Mouse (Mus musculus): ENCODE data around the gene Ipo7. TPM values are rescaled to one million over a fixed set of nuclear protein-coding genes. Genes with fewer than 3 reads are reported as not detected.
"Not testable (repeated sequence)": the region's sequence is repeated elsewhere in the genome, so short reads cannot be mapped to it uniquely, and the experiment has no call there.

The Ipo7 gene
- polyA plus RNA-seq, 1 experiment, result 28.3 TPM

DNA sequence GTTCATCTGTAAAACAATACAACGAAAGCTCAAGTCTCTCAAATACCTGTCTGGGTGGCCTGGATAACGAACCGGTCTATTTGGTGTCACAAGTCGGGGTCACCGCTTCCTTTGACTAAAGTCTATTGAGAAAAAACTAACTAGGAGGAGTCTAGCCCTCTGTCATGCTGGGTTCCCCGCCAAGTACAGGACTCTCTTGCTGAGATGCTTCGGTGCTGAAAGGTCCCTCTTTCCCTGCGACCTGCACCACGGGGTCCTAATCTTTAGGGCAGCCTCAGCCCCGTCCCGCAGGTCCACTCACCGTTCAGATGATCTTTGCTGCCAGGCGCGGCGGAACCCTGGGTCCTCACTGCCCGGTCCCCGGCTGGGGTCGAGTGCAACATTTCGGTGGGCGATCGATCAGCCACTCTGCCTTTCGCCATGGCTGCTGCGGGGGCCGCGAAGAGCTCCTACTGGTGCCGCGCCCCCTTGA is 32.4 kb upstream of the Ipo7 start:
- Histone ChIP-seq H3K4me3 (peak overlapping the region; percentile 67), H3K36me3 (ENCODE audit: control insufficient read depth, insufficient read depth) (peaks cover 18% of the 10 kb centered on the region), H3K79me2 (ENCODE audit: control insufficient read depth, insufficient read depth) (peaks cover 25% of the 10 kb centered on the region), H3K27me3 (ENCODE audit: control insufficient read depth, insufficient read depth, insufficient read length) (no peaks in the 10 kb centered on the region), H3ac (ENCODE audit: control insufficient read depth, insufficient read length) (peak overlapping the region; percentile 88), H3K4me2 (ENCODE audit: low read depth) (peak overlapping the region; percentile 79)
- TF ChIP-seq TCF3 (IDR thresholded peaks at IDR 0.05; ENCODE audit: insufficient read length, low read depth) (no peak), E2F4 (IDR thresholded peaks at IDR 0.05; ENCODE audit: insufficient read depth) (no peak), MAX (IDR thresholded peaks at IDR 0.05; ENCODE audit: low read depth) (no peak), USF1 (IDR thresholded peaks at IDR 0.05; ENCODE audit: low read depth) (no peak), MYOD1 (IDR thresholded peaks at IDR 0.05; ENCODE audit: control insufficient read depth in 1 of 3, insufficient read length in 2 of 3, low read depth in 2 of 3) (no peak), CEBPB (IDR thresholded peaks at IDR 0.05; ENCODE audit: insufficient read depth, poor library complexity, severe bottlenecking) (no peak), POLR2A (IDR thresholded peaks at IDR 0.05; ENCODE audit: insufficient read length, low read depth) (no peak), POLR2AphosphoS2 (IDR thresholded peaks at IDR 0.05; ENCODE audit: insufficient read length, low read depth) (no peak), TCF12 (IDR thresholded peaks at IDR 0.05; ENCODE audit: insufficient read depth, poor library complexity, severe bottlenecking) (no peak), REST (IDR thresholded peaks at IDR 0.05; ENCODE audit: insufficient read depth, insufficient read length) (no peak), SRF (IDR thresholded peaks at IDR 0.05; ENCODE audit: control insufficient read depth, insufficient read length, low read depth) (no peak), MYOG (IDR thresholded peaks at IDR 0.05; ENCODE audit: control insufficient read depth in 1 of 3, insufficient read depth in 1 of 3, insufficient read length in 2 of 3, low read depth in 2 of 3) (no peak)

DNA sequence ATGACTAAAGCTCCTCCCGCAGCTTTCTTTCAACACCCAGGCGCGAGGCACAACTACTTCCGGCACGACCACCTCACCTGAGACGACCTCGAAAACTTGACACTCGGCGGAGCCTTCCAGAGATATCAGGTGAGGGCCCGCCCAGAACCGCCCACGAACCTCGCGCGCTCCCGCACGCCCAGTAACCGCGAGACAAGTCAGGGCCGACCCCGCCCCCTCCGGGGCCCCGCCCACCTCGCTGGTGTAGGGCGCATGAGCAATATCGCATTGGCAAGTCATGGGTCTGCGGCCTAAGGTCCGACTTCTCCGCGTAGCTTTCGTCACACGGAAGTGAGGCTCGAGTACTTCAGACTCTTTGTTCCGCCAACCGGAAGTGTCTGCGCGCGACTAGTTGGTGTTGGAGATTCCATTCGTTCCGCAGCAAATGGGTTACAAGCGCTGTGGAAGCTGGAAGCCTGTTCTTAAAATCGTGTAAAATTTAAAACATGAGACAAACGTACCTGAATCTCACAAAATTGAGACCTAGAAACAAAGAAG is 31.9 kb upstream of the Ipo7 start:
- TF ChIP-seq CEBPB (IDR thresholded peaks at IDR 0.05; ENCODE audit: insufficient read depth, poor library complexity, severe bottlenecking), result peak; percentile 44; the same call in 1 of the 2 replicates
- no peak for TF ChIP-seq USF1 (IDR thresholded peaks at IDR 0.05; ENCODE audit: low read depth)
- peak; percentile 10 for TF ChIP-seq POLR2AphosphoS2 (IDR thresholded peaks at IDR 0.05; ENCODE audit: insufficient read length, low read depth)
- TF ChIP-seq POLR2A (IDR thresholded peaks at IDR 0.05; ENCODE audit: insufficient read length, low read depth), result peak; percentile 43
- Histone ChIP-seq H3K36me3 (ENCODE audit: control insufficient read depth, insufficient read depth) (peaks cover 16% of the 10 kb centered on the region), H3K4me2 (ENCODE audit: low read depth) (peak overlapping the region; percentile 99), H3K79me2 (ENCODE audit: control insufficient read depth, insufficient read depth) (peaks cover 25% of the 10 kb centered on the region), H3ac (ENCODE audit: control insufficient read depth, insufficient read length) (peak overlapping the region; percentile 88), H3K4me3 (peak overlapping the region; percentile 67), H3K27me3 (ENCODE audit: control insufficient read depth, insufficient read depth, insufficient read length) (no peaks in the 10 kb centered on the region)

DNA sequence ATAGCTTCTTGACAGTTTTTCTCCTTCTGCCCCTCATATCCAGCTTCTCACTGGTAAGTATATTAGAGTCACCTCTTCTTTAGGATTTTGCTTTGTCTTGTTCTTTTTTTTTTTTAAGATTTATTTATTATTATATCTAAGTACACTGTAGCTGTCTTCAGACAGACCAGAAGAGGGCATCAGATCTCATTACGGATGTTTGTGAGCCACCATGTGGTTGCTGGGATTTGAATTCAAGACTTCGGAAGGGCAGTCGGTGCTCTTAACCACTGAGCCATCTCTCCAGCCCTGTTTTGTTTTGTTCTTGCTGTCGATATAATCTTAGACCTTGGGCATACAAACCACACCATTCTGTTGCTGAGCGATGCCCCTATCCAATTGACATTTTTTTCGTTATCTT is 31.3 kb upstream of the Ipo7 start, which contains the start of gene Tmem41b:
TSS of gene Tmem41b (minus strand) at position 155 of the 400 bp plus-strand sequence.
- peaks cover 25% of the 10 kb centered on the region for H3K79me2 ChIP-seq (ENCODE audit: control insufficient read depth, insufficient read depth)
- H3K4me2 ChIP-seq (ENCODE audit: low read depth), result peak within 1 kb of the TSS; percentile 99
- H3K36me3 ChIP-seq (ENCODE audit: control insufficient read depth, insufficient read depth), result peaks cover 10% of the 10 kb centered on the region
- H3K4me3 ChIP-seq, result peak within 1 kb of the TSS; percentile 67
- H3K27me3 ChIP-seq (ENCODE audit: control insufficient read depth, insufficient read depth, insufficient read length), result not testable (repeated sequence)
- H3ac ChIP-seq (ENCODE audit: control insufficient read depth, insufficient read length), result peak within 1 kb of the TSS; percentile 88

GRCm38 (mm10) chr7:109991286-109991685 is 26.8 kb upstream of the Ipo7 start:
- H3K4me2 ChIP-seq (ENCODE audit: low read depth), result no peak overlapping the region
- no peaks in the 10 kb centered on the region for H3K79me2 ChIP-seq (ENCODE audit: control insufficient read depth, insufficient read depth)
- H3K4me3 ChIP-seq, result no peak overlapping the region
- TF ChIP-seq MYOG (IDR thresholded peaks at IDR 0.05; ENCODE audit: control insufficient read depth in 1 of 3, insufficient read depth in 1 of 3, insufficient read length in 2 of 3, low read depth in 2 of 3), result no peak
- TF ChIP-seq MAX (IDR thresholded peaks at IDR 0.05; ENCODE audit: low read depth), result no peak
- no peak for TF ChIP-seq REST (IDR thresholded peaks at IDR 0.05; ENCODE audit: insufficient read depth, insufficient read length)
- no peak for TF ChIP-seq SRF (IDR thresholded peaks at IDR 0.05; ENCODE audit: control insufficient read depth, insufficient read length, low read depth)
- no peak for TF ChIP-seq E2F4 (IDR thresholded peaks at IDR 0.05; ENCODE audit: insufficient read depth)
- TF ChIP-seq POLR2A (IDR thresholded peaks at IDR 0.05; ENCODE audit: insufficient read length, low read depth), result no peak
- TF ChIP-seq CEBPB (IDR thresholded peaks at IDR 0.05; ENCODE audit: insufficient read depth, poor library complexity, severe bottlenecking), result no peak
- no peak for TF ChIP-seq TCF3 (IDR thresholded peaks at IDR 0.05; ENCODE audit: insufficient read length, low read depth)
- TF ChIP-seq MYOD1 (IDR thresholded peaks at IDR 0.05; ENCODE audit: control insufficient read depth in 1 of 3, insufficient read length in 2 of 3, low read depth in 2 of 3), result no peak
- no peak for TF ChIP-seq USF1 (IDR thresholded peaks at IDR 0.05; ENCODE audit: low read depth)
- no peak for TF ChIP-seq TCF12 (IDR thresholded peaks at IDR 0.05; ENCODE audit: insufficient read depth, poor library complexity, severe bottlenecking)
- TF ChIP-seq POLR2AphosphoS2 (IDR thresholded peaks at IDR 0.05; ENCODE audit: insufficient read length, low read depth), result no peak
- no peaks in the 10 kb centered on the region for H3K27me3 ChIP-seq (ENCODE audit: control insufficient read depth, insufficient read depth, insufficient read length)
- H3ac ChIP-seq (ENCODE audit: control insufficient read depth, insufficient read length), result no peak overlapping the region
- H3K36me3 ChIP-seq (ENCODE audit: control insufficient read depth, insufficient read depth), result no peaks in the 10 kb centered on the region

DNA sequence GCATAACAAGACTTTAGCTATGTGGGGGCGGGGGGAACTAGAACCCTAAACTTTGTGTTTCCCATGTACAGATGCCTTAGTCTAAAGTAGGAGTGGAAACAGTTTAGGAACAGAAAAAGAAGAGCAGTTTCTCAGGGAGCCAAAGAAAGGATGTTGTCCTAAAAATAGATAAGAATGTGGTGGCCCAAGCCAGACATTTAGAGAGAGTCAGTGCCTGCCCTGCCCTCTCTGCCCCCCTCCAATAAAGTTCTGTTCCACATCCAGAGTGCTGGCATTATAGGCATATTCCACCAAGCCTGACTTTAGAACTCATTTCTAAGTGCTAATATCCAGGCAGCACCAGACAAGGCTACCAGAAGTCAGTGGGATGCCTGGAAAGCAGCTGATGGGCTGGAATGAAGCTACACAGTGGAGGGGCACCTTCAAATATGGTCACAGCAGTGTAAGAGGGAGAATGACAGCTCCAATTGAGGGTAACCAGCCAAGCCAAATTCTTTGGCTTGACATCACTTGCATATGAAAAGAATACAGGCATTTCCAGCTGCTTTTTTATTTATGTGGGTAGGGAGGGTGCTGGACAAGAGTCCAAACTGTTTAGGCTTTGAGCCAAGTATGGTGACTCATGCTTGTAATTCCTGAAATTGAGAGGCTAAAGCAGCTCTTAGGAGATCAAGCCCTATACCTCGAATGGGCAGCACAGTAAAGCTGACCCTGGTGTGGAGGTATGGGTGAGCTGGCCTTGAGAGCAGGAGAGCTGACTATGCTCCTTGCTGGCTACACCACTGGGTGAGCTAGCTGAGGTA is 24.7 kb upstream of the Ipo7 start:
- Histone ChIP-seq H3K27me3 (ENCODE audit: control insufficient read depth, insufficient read depth, insufficient read length) (no peaks in the 10 kb centered on the region), H3ac (ENCODE audit: control insufficient read depth, insufficient read length) (no peak overlapping the region), H3K4me2 (ENCODE audit: low read depth) (peak overlapping the region; percentile 84), H3K79me2 (ENCODE audit: control insufficient read depth, insufficient read depth) (no peaks in the 10 kb centered on the region), H3K36me3 (ENCODE audit: control insufficient read depth, insufficient read depth) (no peaks in the 10 kb centered on the region), H3K4me3 (no peak overlapping the region)
- TF ChIP-seq POLR2A (IDR thresholded peaks at IDR 0.05; ENCODE audit: insufficient read length, low read depth) (no peak), POLR2AphosphoS2 (IDR thresholded peaks at IDR 0.05; ENCODE audit: insufficient read length, low read depth) (no peak), MYOG (IDR thresholded peaks at IDR 0.05; ENCODE audit: control insufficient read depth in 1 of 3, insufficient read depth in 1 of 3, insufficient read length in 2 of 3, low read depth in 2 of 3) (peak in 2 of 3 experiments; percentile 40 to 46), SRF (IDR thresholded peaks at IDR 0.05; ENCODE audit: control insufficient read depth, insufficient read length, low read depth) (peak; percentile 85), REST (IDR thresholded peaks at IDR 0.05; ENCODE audit: insufficient read depth, insufficient read length) (no peak), E2F4 (IDR thresholded peaks at IDR 0.05; ENCODE audit: insufficient read depth) (no peak), MAX (IDR thresholded peaks at IDR 0.05; ENCODE audit: low read depth) (no peak), USF1 (IDR thresholded peaks at IDR 0.05; ENCODE audit: low read depth) (no peak), CEBPB (IDR thresholded peaks at IDR 0.05; ENCODE audit: insufficient read depth, poor library complexity, severe bottlenecking) (no peak), TCF12 (IDR thresholded peaks at IDR 0.05; ENCODE audit: insufficient read depth, poor library complexity, severe bottlenecking) (peak; percentile 52), MYOD1 (IDR thresholded peaks at IDR 0.05; ENCODE audit: control insufficient read depth in 1 of 3, insufficient read length in 2 of 3, low read depth in 2 of 3) (peak in 2 of 3 experiments; percentile 6 to 23)

Measured in myocyte (in vitro differentiated cells).